13 mouse cellular contexts compared by ENCODE assay signal in the genomic region with DNA sequence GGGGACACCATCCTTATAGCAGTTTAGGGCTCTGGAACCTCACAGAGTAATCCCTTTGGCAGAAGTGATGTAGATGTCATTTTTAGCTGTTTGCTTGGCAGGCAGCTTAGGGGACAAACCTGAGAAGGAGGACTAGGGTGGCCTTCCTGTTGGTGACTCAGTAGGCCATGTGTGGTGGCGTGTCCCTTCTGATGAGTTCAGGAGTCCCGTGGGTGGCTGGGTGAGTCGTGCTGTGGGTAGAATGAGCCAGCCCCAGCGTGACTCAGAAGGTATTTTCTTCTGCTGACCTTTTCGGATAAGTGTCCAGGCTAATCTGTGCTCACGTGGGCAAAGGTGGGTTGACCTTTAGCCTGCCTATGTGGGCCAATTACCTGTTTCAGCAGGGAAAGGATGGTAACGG. TPM values are rescaled to one million over a fixed set of nuclear protein-coding genes. Genes with fewer than 3 reads are reported as not detected.
DNase-seq lines count a peak whose midpoint lies in the region; ATAC-seq and TF ChIP-seq lines count a peak whose summit lies in the region.
"Had no signal": no experiment of that assay in that cellular context is flagged by ENCODE, and none has a peak within 500 bp of the region (broad histone marks: within the 10 kb centered on the region; RNA-seq: fewer than 3 reads in every experiment).

No protein-coding gene starts in this region.

- no peak overlapping the region for H3K4me3 ChIP-seq in cerebellum, adult 2 months (replicated peaks; ENCODE audit: insufficient read depth, low read depth, low read length)
- no peak overlapping the region for H3K4me3 ChIP-seq in hindbrain, embryonic 13.5 days
- H3K4me3 ChIP-seq in hindbrain, embryonic 16.5 days (ENCODE audit: low read length), result no peak overlapping the region
- no peak overlapping the region for H3K4me3 ChIP-seq in liver, embryonic 13.5 days (replicated peaks)
- H3K4me3 ChIP-seq: hindbrain, embryonic 15.5 days had no signal

- no peaks in the 10 kb centered on the region for H3K27me3 ChIP-seq in cerebellum, adult 2 months (ENCODE audit: control insufficient read depth, insufficient read depth, low read length)
- no peaks in the 10 kb centered on the region for H3K27me3 ChIP-seq in hindbrain, embryonic 13.5 days
- no peaks in the 10 kb centered on the region for H3K27me3 ChIP-seq in hindbrain, embryonic 16.5 days (replicated peaks; ENCODE audit: control insufficient read depth, insufficient read depth, low read length)
- no peaks in the 10 kb centered on the region for H3K27me3 ChIP-seq in liver, embryonic 13.5 days
- H3K27me3 ChIP-seq: hindbrain, embryonic 15.5 days had no signal

- TF ChIP-seq CTCF in cerebellum, adult 2 months (IDR thresholded peaks at IDR 0.05; ENCODE audit: borderline replicate concordance, insufficient read depth, low read depth, low read length), result no peak

- H3K4me2 ChIP-seq in hindbrain, embryonic 13.5 days, result no peak overlapping the region
- no peak overlapping the region for H3K4me2 ChIP-seq in hindbrain, embryonic 16.5 days (ENCODE audit: low read length)
- 0 out of 2 replicates have a peak overlapping the region, but pooled peaks have one; percentile 96 for H3K4me2 ChIP-seq in liver, embryonic 13.5 days

- no peak for TF ChIP-seq POLR2A in cerebellum, adult 2 months (IDR thresholded peaks at IDR 0.05; ENCODE audit: borderline replicate concordance, insufficient read depth, low read length)

- no peaks in the 10 kb centered on the region for H3K36me3 ChIP-seq in hindbrain, embryonic 13.5 days
- no peaks in the 10 kb centered on the region for H3K36me3 ChIP-seq in hindbrain, embryonic 16.5 days (ENCODE audit: control insufficient read depth, insufficient read depth, low read length)
- peaks cover 3% of the 10 kb centered on the region; the same call in 1 of the 2 replicates for H3K36me3 ChIP-seq in liver, embryonic 13.5 days
- H3K36me3 ChIP-seq: hindbrain, embryonic 15.5 days had no signal

- ATAC-seq in hindbrain, embryonic 13.5 days (ENCODE audit: low FRiP score), result no peak
- ATAC-seq in hindbrain, embryonic 16.5 days, result no peak
- ATAC-seq in liver, embryonic 13.5 days (ENCODE audit: low read depth), result no peak

- no peaks in the 10 kb centered on the region for H3K9me3 ChIP-seq in hindbrain, embryonic 13.5 days
- no peaks in the 10 kb centered on the region for H3K9me3 ChIP-seq in hindbrain, embryonic 16.5 days (ENCODE audit: control insufficient read depth, low read length)
- no peaks in the 10 kb centered on the region for H3K9me3 ChIP-seq in liver, embryonic 13.5 days (replicated peaks)
- H3K9me3 ChIP-seq: hindbrain, embryonic 15.5 days; midbrain, embryonic 10.5 days had no signal

- peak overlapping the region; percentile 98 for H3K9ac ChIP-seq in hindbrain, embryonic 13.5 days
- H3K9ac ChIP-seq in hindbrain, embryonic 16.5 days (ENCODE audit: low read depth, low read length), result no peak overlapping the region
- H3K9ac ChIP-seq in liver, embryonic 13.5 days, result peak overlapping the region; percentile 36; the same call in 1 of the 2 replicates
- H3K9ac ChIP-seq: hindbrain, embryonic 15.5 days; liver, embryonic 14.5 days had no signal

- peaks cover 53% of the 10 kb centered on the region for H3K4me1 ChIP-seq in cerebellum, adult 2 months (ENCODE audit: control insufficient read depth, insufficient read depth, low read length)
- H3K4me1 ChIP-seq in hindbrain, embryonic 13.5 days (replicated peaks), result peaks cover 75% of the 10 kb centered on the region
- H3K4me1 ChIP-seq in hindbrain, embryonic 16.5 days (ENCODE audit: control insufficient read depth, insufficient read depth, low read depth, low read length), result peaks cover 35% of the 10 kb centered on the region
- peaks cover 85% of the 10 kb centered on the region for H3K4me1 ChIP-seq in liver, embryonic 13.5 days (replicated peaks)

- DNase-seq in cerebellum, adult 2 months, result peak; percentile 51 to 83
- no peak for DNase-seq in cerebellum, postnatal 14 days
- peak; percentile 31 for DNase-seq in MN1 (ENCODE audit: low spot score)
- DNase-seq in liver, embryonic 13.5 days, result no peak
- DNase-seq in thymus, postnatal 25 days, result no peak
- no peak for DNase-seq in left cerebral cortex, adult 11 months (ENCODE audit: low spot score)
- DNase-seq: cerebellum, adult 9-11 months had no signal

- peak overlapping the region; percentile 32 for H3K27ac ChIP-seq in cerebellum, adult 2 months (ENCODE audit: insufficient read depth, low read length)
- no peak overlapping the region for H3K27ac ChIP-seq in hindbrain, embryonic 13.5 days
- H3K27ac ChIP-seq in hindbrain, embryonic 16.5 days (ENCODE audit: low read depth, low read length), result no peak overlapping the region
- H3K27ac ChIP-seq in liver, embryonic 13.5 days, result no peak overlapping the region; the same call in none of the 2 replicates
- H3K27ac ChIP-seq: hindbrain, embryonic 15.5 days; liver, embryonic 14.5 days; midbrain, embryonic 10.5 days had no signal

- 17% methylated on average over 7 of the region's 7 CpGs for WGBS in cerebellum, adult 2 months
- WGBS in hindbrain, embryonic 13.5 days, result 89% methylated on average over 7 of the region's 7 CpGs
- 89% methylated on average over 7 of the region's 7 CpGs for WGBS in hindbrain, embryonic 16.5 days
- 69% methylated on average over 7 of the region's 7 CpGs for WGBS in liver, embryonic 13.5 days (ENCODE audit: insufficient replicate concordance)

RNA-seq across cellular contexts. Expression of a gene that starts 3.6 kb away (rescaled TPM):
- polyA plus RNA-seq in cerebellum, adult 2 months (2012; rRNA removed), result 101 and 115 TPM in 2 replicates
- 18.9 and 19.4 TPM in 2 replicates for polyA plus RNA-seq in hindbrain, embryonic 13.5 days (2015; fragmentation: Nextera tagmentation; extraction: Ambion mirVana)
- polyA plus RNA-seq in hindbrain, embryonic 16.5 days (2015; fragmentation: Nextera tagmentation; extraction: Ambion mirVana), result 13.2 and 16.9 TPM in 2 replicates
- 7.4 and 7.8 TPM in 2 replicates for polyA plus RNA-seq in liver, embryonic 13.5 days (2015; fragmentation: Nextera tagmentation; extraction: Ambion mirVana)

RNA-seq across cellular contexts. Expression of a gene that starts 16.6 kb away (rescaled TPM):
- 175 and 189 TPM in 2 replicates for polyA plus RNA-seq in cerebellum, adult 2 months (2012; rRNA removed)
- polyA plus RNA-seq in hindbrain, embryonic 13.5 days (2015; fragmentation: Nextera tagmentation; extraction: Ambion mirVana), result 100 and 101 TPM in 2 replicates
- 102 and 105 TPM in 2 replicates for polyA plus RNA-seq in hindbrain, embryonic 16.5 days (2015; fragmentation: Nextera tagmentation; extraction: Ambion mirVana)
- 24.9 and 25.6 TPM in 2 replicates for polyA plus RNA-seq in liver, embryonic 13.5 days (2015; fragmentation: Nextera tagmentation; extraction: Ambion mirVana)

RNA-seq across cellular contexts. Expression of a gene that starts 39.3 kb away (rescaled TPM):
- polyA plus RNA-seq in cerebellum, adult 2 months (2012; rRNA removed), result 52.0 and 66.4 TPM in 2 replicates
- 55.9 and 61.6 TPM in 2 replicates for polyA plus RNA-seq in hindbrain, embryonic 13.5 days (2015; fragmentation: Nextera tagmentation; extraction: Ambion mirVana)
- polyA plus RNA-seq in hindbrain, embryonic 16.5 days (2015; fragmentation: Nextera tagmentation; extraction: Ambion mirVana), result 44.7 and 59.9 TPM in 2 replicates
- polyA plus RNA-seq in liver, embryonic 13.5 days (2015; fragmentation: Nextera tagmentation; extraction: Ambion mirVana), result 35.7 and 48.5 TPM in 2 replicates

RNA-seq across cellular contexts. Expression of a gene that starts 39.8 kb away (rescaled TPM):
- 106 and 122 TPM in 2 replicates for polyA plus RNA-seq in cerebellum, adult 2 months (2012; rRNA removed)
- polyA plus RNA-seq in hindbrain, embryonic 13.5 days (2015; fragmentation: Nextera tagmentation; extraction: Ambion mirVana), result 128 and 132 TPM in 2 replicates
- 129 and 140 TPM in 2 replicates for polyA plus RNA-seq in hindbrain, embryonic 16.5 days (2015; fragmentation: Nextera tagmentation; extraction: Ambion mirVana)
- polyA plus RNA-seq in liver, embryonic 13.5 days (2015; fragmentation: Nextera tagmentation; extraction: Ambion mirVana), result 97.5 and 105 TPM in 2 replicates

RNA-seq across cellular contexts. Expression of a gene that starts 46.4 kb away (rescaled TPM):
- 3.0 and 4.3 TPM in 2 replicates for polyA plus RNA-seq in cerebellum, adult 2 months (2012; rRNA removed)
- polyA plus RNA-seq in hindbrain, embryonic 13.5 days (2015; fragmentation: Nextera tagmentation; extraction: Ambion mirVana), result 0.22 TPM in 1 of 2 replicates, not detected in the other
- not detected in 2 replicates for polyA plus RNA-seq in hindbrain, embryonic 16.5 days (2015; fragmentation: Nextera tagmentation; extraction: Ambion mirVana)
- polyA plus RNA-seq in liver, embryonic 13.5 days (2015; fragmentation: Nextera tagmentation; extraction: Ambion mirVana), result not detected in 2 replicates
- polyA plus RNA-seq: midbrain, embryonic 10.5 days; stomach, embryonic 16.5 days had no signal

Comparison
In these comparisons a context has a peak if more than half of its experiments do, and no peak if none do; other contexts are left out.
1. DNase-seq: peak in cerebellum, adult 2 months (2 of 2) and MN1 (single experiment); none in cerebellum, postnatal 14 days (0 of 2), liver, embryonic 13.5 days (single experiment), thymus, postnatal 25 days (single experiment) and left cerebral cortex, adult 11 months (single experiment).